Mouse (Mus musculus): ENCODE results near the gene Slc2a9.

Gene Slc2a9

DNA sequence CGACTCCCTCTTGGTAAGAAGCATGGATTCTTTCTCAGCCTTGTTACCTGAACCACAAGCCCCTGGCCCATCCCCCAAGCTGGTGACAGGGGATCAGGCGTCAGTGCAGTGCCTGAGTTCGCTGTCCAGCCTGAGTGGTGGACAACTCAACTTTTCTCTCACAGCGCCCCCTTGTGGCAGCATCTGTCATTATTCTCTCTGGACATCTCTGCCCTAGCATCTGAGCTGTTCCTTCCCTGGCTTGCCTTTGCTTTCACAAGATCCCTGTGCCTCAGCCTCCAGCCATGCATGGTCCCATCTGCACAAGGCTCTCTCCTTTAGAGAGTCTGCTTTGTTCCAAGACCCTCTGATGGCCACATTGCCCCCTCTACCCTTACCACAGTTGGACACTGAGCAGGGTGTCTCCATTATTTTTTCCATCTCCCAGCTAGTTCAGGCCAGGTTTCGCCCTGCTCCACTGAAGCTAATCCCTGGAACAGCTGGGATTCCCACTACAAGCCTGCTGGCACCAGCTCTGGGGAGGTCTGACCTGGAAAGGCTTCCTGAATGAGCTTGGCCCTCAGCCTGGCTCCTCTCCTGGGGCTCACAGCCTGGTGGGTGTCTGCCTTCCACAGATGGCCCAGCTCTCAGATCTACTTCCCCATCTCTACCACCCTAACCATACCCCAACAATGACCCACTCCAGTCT lies 32.9 kb downstream of the Slc2a9 start:
- peak; percentile 56 for DNase-seq (ENCODE audit: low read depth, low spot score)

DNA sequence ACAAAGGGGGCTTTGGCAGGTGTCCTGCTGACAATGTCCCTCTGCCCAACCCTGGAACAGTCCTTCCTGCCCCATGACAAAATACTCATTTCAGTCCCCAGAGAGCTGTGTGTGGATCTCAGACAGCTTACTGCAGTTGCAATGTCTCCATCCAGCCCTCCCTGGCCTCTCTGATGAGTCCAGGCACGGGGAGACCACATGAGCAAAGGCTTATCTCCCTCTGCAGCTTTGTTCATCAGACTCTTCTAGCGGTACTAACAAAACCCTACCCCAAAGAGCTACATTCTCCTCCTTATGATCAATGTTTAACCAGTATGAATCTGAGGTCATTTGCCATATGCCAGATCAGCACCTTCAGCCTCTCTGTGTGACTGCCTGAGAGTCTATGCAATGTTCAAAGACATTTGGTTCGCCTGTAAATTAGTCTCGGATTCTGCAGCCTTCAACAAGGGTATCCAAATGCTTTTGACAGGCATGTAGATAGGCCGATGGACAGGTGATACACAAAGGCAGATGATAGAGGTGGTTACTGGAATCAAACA lies 36.3 kb downstream of the Slc2a9 start:
- no peak for DNase-seq (ENCODE audit: low read depth, low spot score)

- no peak for DNase-seq (ENCODE audit: low read depth, low spot score)
These were observed 41.7 kb downstream of the Slc2a9 start for GRCm38 (mm10) chr5:38461261-38461660.

GRCm38 (mm10) chr5:38450936-38451335 lies 52.0 kb downstream of the Slc2a9 start:
- DNase-seq (ENCODE audit: low read depth, low spot score) = no peak

- DNase-seq (ENCODE audit: low read depth, low spot score) = no peak
These were observed 53.3 kb downstream of the Slc2a9 start for GRCm38 (mm10) chr5:38449607-38450006.

- DNase-seq (ENCODE audit: low read depth, low spot score) = no peak
These were observed 54.8 kb downstream of the Slc2a9 start for GRCm38 (mm10) chr5:38448121-38448520.

DNA sequence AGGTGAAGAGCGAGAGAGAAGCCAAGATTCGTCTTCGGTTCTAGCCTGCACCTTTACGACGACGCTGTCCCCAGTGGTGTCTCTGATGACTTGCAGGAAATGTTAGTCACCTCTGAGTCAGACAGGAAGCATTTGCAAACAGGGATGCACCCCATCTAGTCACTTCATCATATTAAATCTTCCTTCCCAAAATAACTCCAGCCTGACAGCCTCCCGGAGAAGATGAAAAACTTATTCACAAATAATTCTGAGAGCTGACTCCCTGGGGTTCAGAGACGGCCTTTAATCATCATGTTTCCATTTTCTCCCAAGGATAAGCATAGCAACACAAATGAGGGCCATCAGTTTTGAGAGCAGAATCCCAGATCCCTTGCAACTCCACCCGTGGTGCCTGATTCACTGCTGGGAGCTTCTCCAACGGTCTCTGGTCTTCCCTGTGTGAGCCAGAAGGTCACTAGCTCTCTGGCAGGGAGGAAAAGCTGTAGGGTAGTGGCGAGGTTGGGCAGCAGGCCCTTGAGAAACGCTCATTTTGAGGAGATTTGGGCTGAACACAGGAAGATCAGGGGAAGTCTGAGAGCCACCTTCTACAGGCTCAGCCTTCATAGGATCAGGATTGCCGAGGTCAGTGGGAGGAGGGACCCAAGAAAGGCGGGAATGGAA lies 56.5 kb downstream of the Slc2a9 start:
- no peak for DNase-seq (ENCODE audit: low read depth, low spot score)

GRCm38 (mm10) chr5:38441088-38441839 lies 61.7 kb downstream of the Slc2a9 start:
- DNase-seq (ENCODE audit: low read depth, low spot score) = no peak

DNA sequence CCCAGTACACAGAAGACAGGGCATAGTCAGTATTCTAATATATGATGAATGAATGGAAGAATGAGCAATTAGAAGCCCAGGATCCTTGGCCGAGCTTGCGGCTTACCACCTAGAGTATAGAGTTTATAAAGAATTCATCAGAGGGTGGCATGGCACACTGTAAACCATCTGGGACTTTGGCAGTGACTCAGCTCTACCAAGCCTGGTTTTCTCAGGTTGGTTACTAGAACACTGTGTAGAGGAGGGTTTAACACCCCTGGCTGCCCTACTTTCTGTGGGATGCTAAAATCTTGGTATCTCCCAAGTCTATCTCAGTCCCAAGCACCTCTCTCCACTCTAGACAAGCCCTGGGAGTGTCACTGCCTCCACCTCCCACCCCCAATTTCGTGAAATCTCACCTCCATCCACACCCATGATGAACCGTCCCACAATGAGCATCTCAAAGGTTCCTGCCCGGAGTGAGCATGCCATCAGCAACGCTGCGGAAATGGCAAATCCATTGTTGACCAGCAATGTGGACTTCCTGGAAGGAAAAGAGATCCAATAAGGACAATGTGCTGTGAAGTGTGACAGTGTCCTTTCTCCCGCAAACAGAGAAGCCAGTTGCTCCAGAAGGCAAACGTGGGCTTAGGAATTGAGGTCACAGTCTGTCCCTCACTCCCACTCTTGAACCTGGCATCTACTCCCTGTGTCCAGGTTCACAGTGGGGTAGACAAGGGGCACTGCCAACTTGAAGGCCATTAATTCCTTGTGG lies 62.5 kb downstream of the Slc2a9 start:
- no peak for DNase-seq (ENCODE audit: low read depth, low spot score)

DNA sequence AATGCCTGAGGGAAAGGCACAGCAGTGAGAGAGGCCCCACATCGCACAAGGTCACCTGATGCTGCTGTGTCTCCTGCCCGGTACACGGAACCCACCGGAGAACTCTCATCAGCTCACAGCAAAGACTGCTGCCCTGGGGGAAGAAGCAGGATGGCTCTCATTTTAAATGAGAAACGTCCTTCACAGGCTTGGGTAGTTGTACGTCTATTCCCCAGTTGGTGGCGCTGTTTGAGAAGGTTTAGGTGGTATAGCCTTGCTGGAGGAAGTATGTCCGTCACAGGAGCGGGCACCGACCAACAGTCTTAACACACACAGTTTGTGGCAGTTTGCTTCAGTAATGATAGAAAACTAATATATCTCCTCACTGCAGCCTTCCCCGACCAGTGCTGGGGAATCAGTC lies 66.3 kb downstream of the Slc2a9 start:
- no peak for DNase-seq (ENCODE audit: low read depth, low spot score)

- DNase-seq (ENCODE audit: low read depth, low spot score) = no peak
These were observed 68.1 kb downstream of the Slc2a9 start for GRCm38 (mm10) chr5:38434875-38435274.

DNA sequence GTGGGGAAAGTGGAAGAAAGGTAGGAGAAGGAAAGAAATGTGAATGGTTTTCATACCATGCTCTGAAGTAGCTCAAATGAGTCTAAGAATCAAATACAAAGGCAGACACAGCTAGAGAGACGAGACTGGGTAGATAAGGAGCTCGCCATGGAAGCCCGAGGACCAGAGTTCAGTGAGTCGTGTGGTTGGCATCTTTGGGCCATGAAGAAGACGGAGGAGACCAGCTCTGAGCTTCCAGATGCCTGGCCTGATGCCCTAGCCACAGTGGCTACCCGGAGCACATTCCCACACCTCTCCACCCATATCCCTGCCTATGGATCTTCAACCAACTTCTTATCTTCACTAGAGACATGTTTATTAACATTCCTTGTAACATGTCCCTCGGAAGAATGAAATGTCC lies 71.7 kb downstream of the Slc2a9 start:
- DNase-seq (ENCODE audit: low read depth, low spot score) = no peak

GRCm38 (mm10) chr5:38429106-38429505 lies 73.8 kb downstream of the Slc2a9 start:
- no peak for DNase-seq (ENCODE audit: low read depth, low spot score)

DNA sequence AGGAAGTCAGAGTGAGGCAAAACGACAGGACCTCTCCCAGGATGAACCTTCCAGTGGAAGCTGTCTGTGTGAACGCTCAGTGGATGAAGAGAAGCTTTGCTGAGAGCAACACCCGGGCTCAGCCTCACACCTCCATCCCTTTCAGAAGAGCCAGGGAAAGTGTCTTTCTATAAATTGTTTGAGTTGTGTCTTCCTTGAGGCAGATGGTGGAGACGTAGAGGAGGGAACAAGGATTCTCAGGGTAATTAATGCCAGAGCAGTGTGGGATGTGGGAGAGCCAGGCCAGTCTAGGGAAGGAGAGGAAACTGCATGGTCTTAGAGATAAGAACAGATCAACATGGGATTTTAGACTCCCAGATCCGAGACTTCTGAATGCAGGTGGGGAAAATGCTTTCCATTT lies 75.2 kb downstream of the Slc2a9 start:
- no peak for DNase-seq (ENCODE audit: low read depth, low spot score)

- DNase-seq (ENCODE audit: low read depth, low spot score) = no peak
These were observed 77.4 kb downstream of the Slc2a9 start for GRCm38 (mm10) chr5:38425569-38425968.

GRCm38 (mm10) chr5:38422426-38422825 lies 80.5 kb downstream of the Slc2a9 start:
- no peak for DNase-seq (ENCODE audit: low read depth, low spot score)

GRCm38 (mm10) chr5:38418799-38419198 lies 84.1 kb downstream of the Slc2a9 start:
- no peak for DNase-seq (ENCODE audit: low read depth, low spot score)

GRCm38 (mm10) chr5:38403612-38404011 lies 99.3 kb downstream of the Slc2a9 start:
- no peak for DNase-seq (ENCODE audit: low read depth, low spot score)

DNA sequence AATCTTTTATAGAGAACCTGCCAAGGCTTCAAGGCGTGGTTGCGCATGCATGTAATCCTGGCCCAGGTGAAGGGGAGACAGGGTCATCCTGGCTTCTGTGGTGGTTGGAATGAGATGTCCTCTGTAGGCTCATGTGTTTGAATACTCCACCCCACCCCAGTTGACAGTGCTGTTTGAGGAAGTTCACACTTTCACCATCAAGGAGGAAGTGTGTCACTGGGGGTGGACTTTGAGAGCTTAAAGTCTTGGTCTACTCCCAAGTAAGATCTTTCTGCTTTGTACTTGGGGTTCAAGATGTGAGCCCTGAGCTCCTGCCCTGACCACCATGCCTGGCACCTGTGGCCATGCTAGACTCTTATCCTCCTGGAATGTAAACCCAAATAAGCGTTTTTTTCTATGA lies 100.7 kb downstream of the Slc2a9 start:
- DNase-seq (ENCODE audit: low read depth, low spot score) = no peak

DNA sequence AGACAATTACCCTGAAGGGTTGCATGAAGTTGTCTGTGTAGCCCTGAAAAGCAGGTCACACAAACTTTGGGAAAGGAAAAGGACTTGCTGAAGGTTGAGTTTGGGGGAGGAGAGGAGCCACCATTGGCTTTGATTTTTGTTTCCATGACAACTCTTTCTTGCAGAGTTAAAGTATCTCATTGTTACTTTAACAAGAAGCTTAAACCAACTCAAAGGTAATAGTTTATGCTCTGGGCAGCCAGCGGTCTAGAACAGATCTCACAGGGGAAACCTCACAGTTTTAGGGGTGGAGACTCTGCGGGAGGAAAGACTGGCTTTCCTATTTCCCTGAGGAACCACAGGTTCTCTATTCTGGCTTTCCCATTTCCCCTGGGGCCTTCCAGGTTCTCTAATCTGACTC lies 114.1 kb downstream of the Slc2a9 start:
- no peak for DNase-seq (ENCODE audit: low read depth, low spot score)

GRCm38 (mm10) chr5:38388420-38388823 lies 114.5 kb downstream of the Slc2a9 start:
- no peak for DNase-seq (ENCODE audit: low read depth, low spot score)

GRCm38 (mm10) chr5:38379970-38380369 lies 123.0 kb downstream of the Slc2a9 start:
- DNase-seq (ENCODE audit: low read depth, low spot score) = no peak
